Mouse (Mus musculus): ENCODE data around the gene Angptl1.

Angptl1 gene

GRCm38 (mm10) chr1:156838177-156838576, at the start of gene Angptl1:
Gene Angptl1 (plus strand): TSS chr1:156838562.
- DNase-seq = no peak

- DNase-seq = no peak
These were observed 48.4 kb upstream of the Angptl1 start for GRCm38 (mm10) chr1:156789844-156790490.

- DNase-seq = no peak
These were observed 42.1 kb upstream of the Angptl1 start for GRCm38 (mm10) chr1:156796251-156796650.

GRCm38 (mm10) chr1:156801276-156801675, 37.1 kb upstream of the Angptl1 start:
- DNase-seq = no peak

- DNase-seq = no peak
These were observed 30.0 kb upstream of the Angptl1 start for GRCm38 (mm10) chr1:156808332-156808731.

- no peak for DNase-seq
These were observed 26.4 kb upstream of the Angptl1 start for GRCm38 (mm10) chr1:156811928-156812327.

GRCm38 (mm10) chr1:156812716-156813115, 25.6 kb upstream of the Angptl1 start:
- no peak for DNase-seq

GRCm38 (mm10) chr1:156813485-156813884, 24.9 kb upstream of the Angptl1 start:
- DNase-seq = peak; percentile 27

- DNase-seq = no peak
These were observed 19.1 kb upstream of the Angptl1 start for GRCm38 (mm10) chr1:156819236-156819635.

- DNase-seq = peak; percentile 39
These were observed 333 bp downstream of the Angptl1 start for GRCm38 (mm10) chr1:156838695-156839094.

- no peak for DNase-seq
These were observed 3.4 kb downstream of the Angptl1 start for GRCm38 (mm10) chr1:156841625-156842339.

- DNase-seq = no peak
These were observed 8.7 kb downstream of the Angptl1 start for GRCm38 (mm10) chr1:156847098-156847497.

GRCm38 (mm10) chr1:156852409-156852808, 14.0 kb downstream of the Angptl1 start:
- DNase-seq = no peak

GRCm38 (mm10) chr1:156852872-156853271, 14.5 kb downstream of the Angptl1 start:
- no peak for DNase-seq

- DNase-seq = no peak
These were observed 16.2 kb downstream of the Angptl1 start for GRCm38 (mm10) chr1:156854558-156854957.

GRCm38 (mm10) chr1:156856666-156857065, 18.3 kb downstream of the Angptl1 start:
- no peak for DNase-seq

GRCm38 (mm10) chr1:156859156-156859555, 20.8 kb downstream of the Angptl1 start:
- no peak for DNase-seq

GRCm38 (mm10) chr1:156859711-156860250, 21.4 kb downstream of the Angptl1 start:
- DNase-seq = no peak

- DNase-seq = no peak
These were observed 21.9 kb downstream of the Angptl1 start for GRCm38 (mm10) chr1:156860266-156860665.

GRCm38 (mm10) chr1:156861475-156862043, 23.2 kb downstream of the Angptl1 start:
- no peak for DNase-seq

GRCm38 (mm10) chr1:156863726-156864125, 25.4 kb downstream of the Angptl1 start:
- no peak for DNase-seq

- DNase-seq = no peak
These were observed 25.9 kb downstream of the Angptl1 start for GRCm38 (mm10) chr1:156864240-156864639.

GRCm38 (mm10) chr1:156870028-156870427, 31.7 kb downstream of the Angptl1 start:
- DNase-seq = no peak

- DNase-seq = no peak
These were observed 32.3 kb downstream of the Angptl1 start for GRCm38 (mm10) chr1:156870616-156871015.
